Mouse (Mus musculus) heart, embryonic 16.5 days (tissue): Measurements from ENCODE around the gene Mtcl1. TPM values are rescaled to one million over a fixed set of nuclear protein-coding genes. Genes with fewer than 3 reads are reported as not detected.

Experiments used
- ATAC-seq: fragments of 200-750 bp; cut with Nextera tagmentation; replicated peaks from 2 replicates; pipeline ENCODE4 v1.8.0; 2017; ENCODE audit warnings: moderate number of reproducible peaks; ENCODE audit not compliant: insufficient read depth, low FRiP score; ENCODE audit errors: extremely low read depth
- H3K27ac ChIP-seq: fragments of 300-500 bp; sonication (generic); 2 replicates; pipeline ENCODE4 v1.5.1; 2014; ENCODE audit warnings: mild to moderate bottlenecking, low read length, control low read depth, moderate library complexity
- H3K27me3 ChIP-seq: fragments of 300-500 bp; sonication (generic); 2 replicates; pipeline ENCODE4 v1.6.1; 2014; ENCODE audit warnings: low read length, mixed read lengths; ENCODE audit not compliant: control insufficient read depth, insufficient read depth
- H3K36me3 ChIP-seq: fragments of 300-500 bp; sonication (generic); 2 replicates; pipeline ENCODE4 v1.6.1; 2014; ENCODE audit not compliant: control insufficient read depth, insufficient read depth
- H3K4me1 ChIP-seq: fragments of 300-500 bp; sonication (generic); 2 replicates; pipeline ENCODE4 v1.6.1; 2014; ENCODE audit warnings: low read length, mixed read lengths; ENCODE audit not compliant: control insufficient read depth, insufficient read depth
- H3K4me2 ChIP-seq: fragments of 300-500 bp; sonication (generic); 2 replicates; pipeline ENCODE4 v1.6.1; 2014; ENCODE audit warnings: low read depth, mild to moderate bottlenecking, control low read depth, low read length
- H3K4me3 ChIP-seq: fragments of 300-500 bp; sonication (generic); 2 replicates; pipeline ENCODE4 v1.5.1; 2014; ENCODE audit warnings: mild to moderate bottlenecking, control low read depth, low read length
- H3K9ac ChIP-seq: fragments of 300-500 bp; sonication (generic); 2 replicates; pipeline ENCODE4 v1.6.1; 2014; ENCODE audit warnings: low read length, control low read depth
- H3K9me3 ChIP-seq: fragments of 300-500 bp; sonication (generic); replicated peaks from 2 replicates; pipeline ENCODE4 v1.6.1; 2016; ENCODE audit warnings: low read length; ENCODE audit not compliant: control insufficient read depth
- WGBS: fragments of 180-500 bp; shearing (Covaris S2); extraction: QIAGEN DNeasy Blood & Tissue Kit; methylation state at CpG from one replicate; pipeline ENCODE4 v1.1.7; 2014; 5-methylcytosine and 5-hydroxymethylcytosine counted together
- polyA plus RNA-seq: library from polyadenylated mRNA; unstranded; fragments of >200 nt; fragmentation: Nextera tagmentation; extraction: Ambion mirVana; gene quantifications from 2 replicates; pipeline ENCODE4 v1.2.1, GENCODE M21; 2015

The Mtcl1 gene
- polyA plus RNA-seq, 1 experiment from 2014 or later: 1.9 TPM

- Histone ChIP-seq H3K4me2 (no peak overlapping the region), H3K27ac (no peak overlapping the region), H3K36me3 (no peaks in the 10 kb centered on the region), H3K9ac (no peak overlapping the region), H3K9me3 (no peaks in the 10 kb centered on the region), H3K4me1 (no peaks in the 10 kb centered on the region; the same call in 1 of the 2 replicates), H3K27me3 (no peaks in the 10 kb centered on the region), H3K4me3 (no peak overlapping the region)
- WGBS: 48% methylated on average over 6 of the region's 6 CpGs
- ATAC-seq: peak; percentile 41; the same call in 1 of the 2 replicates
These were observed 97.3 kb downstream of the Mtcl1 start for GRCm38 (mm10) chr17:66352219-66352618.

DNA sequence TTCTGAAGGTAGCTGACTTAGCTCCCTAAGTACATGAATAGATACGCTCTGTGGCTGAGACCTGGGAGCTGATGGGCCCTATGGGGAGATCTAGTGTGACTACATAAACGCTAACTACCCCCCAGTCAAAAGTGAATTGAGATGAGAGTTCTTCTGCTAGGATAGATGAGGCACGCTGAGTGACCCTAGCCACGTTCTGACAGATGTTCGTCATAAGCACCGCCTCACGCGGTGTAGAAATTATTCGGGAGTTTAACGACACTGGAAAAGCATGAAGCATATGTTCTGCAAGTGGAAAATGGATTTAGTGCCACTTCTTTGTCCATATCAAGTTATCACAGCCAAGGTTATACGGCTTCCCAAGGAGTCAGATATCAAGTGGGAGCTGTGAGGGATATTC, 98.9 kb downstream of the Mtcl1 start:
- H3K27ac ChIP-seq: no peak overlapping the region
- no peaks in the 10 kb centered on the region for H3K27me3 ChIP-seq
- H3K9ac ChIP-seq: no peak overlapping the region
- H3K4me2 ChIP-seq: no peak overlapping the region
- no peaks in the 10 kb centered on the region for H3K9me3 ChIP-seq
- no peak for ATAC-seq
- WGBS: 86% methylated on average over 11 of the region's 11 CpGs
- H3K36me3 ChIP-seq: no peaks in the 10 kb centered on the region
- no peak overlapping the region for H3K4me3 ChIP-seq
- H3K4me1 ChIP-seq: no peaks in the 10 kb centered on the region; the same call in 1 of the 2 replicates

- 0 out of 2 replicates have a peak, but pooled peaks have one; percentile 20 for ATAC-seq
- 30% methylated on average over 15 of the region's 15 CpGs for WGBS
- 0 out of 2 replicates have a peak overlapping the region, but pooled peaks have one; percentile 7 for H3K27ac ChIP-seq
These were observed 99.4 kb downstream of the Mtcl1 start for GRCm38 (mm10) chr17:66350127-66350526.

GRCm38 (mm10) chr17:66346378-66346777, 103.2 kb downstream of the Mtcl1 start:
- H3K9me3 ChIP-seq: no peaks in the 10 kb centered on the region
- H3K4me2 ChIP-seq: no peak overlapping the region
- no peaks in the 10 kb centered on the region for H3K27me3 ChIP-seq
- no peak overlapping the region for H3K4me3 ChIP-seq
- H3K9ac ChIP-seq: no peak overlapping the region
- H3K27ac ChIP-seq: no peak overlapping the region
- H3K36me3 ChIP-seq: no peaks in the 10 kb centered on the region
- 70% methylated on average over 11 of the region's 11 CpGs for WGBS
- ATAC-seq: no peak
- no peaks in the 10 kb centered on the region; the same call in 1 of the 2 replicates for H3K4me1 ChIP-seq

More at GRCm38 (mm10) chr17:66350127-66350526, 99.4 kb downstream of the Mtcl1 start:
- H3K9me3 ChIP-seq: no peaks in the 10 kb centered on the region
- H3K4me2 ChIP-seq: peak overlapping the region; percentile 45
- H3K4me3 ChIP-seq: 0 out of 2 replicates have a peak overlapping the region, but pooled peaks have one; percentile 8
- no peaks in the 10 kb centered on the region for H3K36me3 ChIP-seq
- no peaks in the 10 kb centered on the region; the same call in 1 of the 2 replicates for H3K4me1 ChIP-seq
- H3K9ac ChIP-seq: no peak overlapping the region
- H3K27me3 ChIP-seq: no peaks in the 10 kb centered on the region

- no peaks in the 10 kb centered on the region for H3K27me3 ChIP-seq
- H3K27ac ChIP-seq: no peak overlapping the region
- no peak overlapping the region for H3K4me2 ChIP-seq
- H3K9ac ChIP-seq: no peak overlapping the region
- H3K9me3 ChIP-seq: no peaks in the 10 kb centered on the region
- WGBS: 87% methylated on average over 15 of the region's 15 CpGs
- H3K4me3 ChIP-seq: no peak overlapping the region
- no peak for ATAC-seq
- H3K36me3 ChIP-seq: no peaks in the 10 kb centered on the region
- no peaks in the 10 kb centered on the region; the same call in 1 of the 2 replicates for H3K4me1 ChIP-seq
These were observed 103.9 kb downstream of the Mtcl1 start for GRCm38 (mm10) chr17:66345680-66346079.

DNA sequence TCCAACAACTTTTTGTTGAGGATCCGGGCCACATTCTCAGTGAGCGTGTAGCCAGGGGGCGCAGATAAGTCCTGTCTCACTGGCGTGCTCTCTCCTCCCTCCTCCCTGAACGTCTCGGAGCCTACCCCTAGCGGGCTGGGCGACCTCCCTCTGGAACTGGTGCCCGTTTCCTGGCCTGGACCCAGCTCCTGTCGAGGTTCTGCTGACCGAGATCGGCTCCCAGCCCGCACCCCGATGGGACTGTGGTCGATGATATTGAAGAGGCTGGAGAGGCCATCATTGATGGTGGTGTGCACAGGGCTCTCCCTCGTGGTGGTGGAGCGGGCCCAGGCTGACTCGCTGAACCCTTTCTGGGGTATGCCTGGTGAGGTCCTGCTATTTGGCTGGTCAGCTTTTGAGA, 106.6 kb downstream of the Mtcl1 start:
- 89% methylated on average over 18 of the region's 18 CpGs for WGBS
- Histone ChIP-seq H3K4me1 (no peaks in the 10 kb centered on the region), H3K27ac (no peak overlapping the region), H3K4me3 (no peak overlapping the region), H3K4me2 (no peak overlapping the region), H3K36me3 (no peaks in the 10 kb centered on the region), H3K9me3 (no peaks in the 10 kb centered on the region), H3K27me3 (no peaks in the 10 kb centered on the region), H3K9ac (no peak overlapping the region)
- ATAC-seq: no peak

- Histone ChIP-seq H3K4me3 (no peak overlapping the region), H3K27me3 (no peaks in the 10 kb centered on the region), H3K27ac (no peak overlapping the region), H3K9ac (no peak overlapping the region), H3K36me3 (no peaks in the 10 kb centered on the region), H3K4me1 (no peaks in the 10 kb centered on the region), H3K9me3 (no peaks in the 10 kb centered on the region), H3K4me2 (no peak overlapping the region)
- 60% methylated on average over 6 of the region's 6 CpGs for WGBS
- ATAC-seq: peak; percentile 59; the same call in 1 of the 2 replicates
These were observed 107.9 kb downstream of the Mtcl1 start for GRCm38 (mm10) chr17:66341670-66342069.

- 69% methylated on average over 12 of the region's 12 CpGs for WGBS
- no peak overlapping the region for H3K4me2 ChIP-seq
- H3K27me3 ChIP-seq: no peaks in the 10 kb centered on the region
- no peak overlapping the region for H3K4me3 ChIP-seq
- no peak overlapping the region for H3K27ac ChIP-seq
- ATAC-seq: no peak
- H3K4me1 ChIP-seq: no peaks in the 10 kb centered on the region
- H3K9me3 ChIP-seq: no peaks in the 10 kb centered on the region
- no peak overlapping the region for H3K9ac ChIP-seq
- no peaks in the 10 kb centered on the region for H3K36me3 ChIP-seq
These were observed 108.8 kb downstream of the Mtcl1 start for GRCm38 (mm10) chr17:66340798-66341197.

DNA sequence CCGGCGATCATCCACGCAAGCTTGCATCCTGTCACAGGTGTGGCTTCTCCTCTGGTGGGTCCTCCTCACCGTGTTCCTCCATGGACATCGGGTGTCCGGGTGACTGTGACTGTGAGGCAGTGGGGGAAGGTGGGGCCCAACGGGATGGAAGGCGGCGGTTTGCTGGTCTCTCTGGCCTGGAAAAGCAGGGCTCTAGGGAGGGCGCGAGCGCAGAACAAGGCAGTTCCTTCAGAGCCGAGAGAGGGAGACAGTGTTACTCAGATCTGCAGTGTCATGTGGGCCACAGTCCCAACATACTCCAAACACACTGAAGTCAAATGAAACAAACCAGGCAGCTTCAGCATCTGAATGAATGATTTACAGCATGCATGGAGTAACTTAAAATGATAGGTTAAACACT, 111.6 kb downstream of the Mtcl1 start:
- Histone ChIP-seq H3K27me3 (no peaks in the 10 kb centered on the region), H3K27ac (no peak overlapping the region), H3K4me1 (no peaks in the 10 kb centered on the region), H3K4me2 (no peak overlapping the region), H3K36me3 (no peaks in the 10 kb centered on the region), H3K9me3 (no peaks in the 10 kb centered on the region), H3K9ac (no peak overlapping the region), H3K4me3 (no peak overlapping the region)
- WGBS: 84% methylated on average over 13 of the region's 13 CpGs
- no peak for ATAC-seq
